Mouse (Mus musculus) kidney, postnatal 14 days (tissue): ENCODE data around the gene Gm17190.
"Not testable (repeated sequence)": the region's sequence is repeated elsewhere in the genome, so short reads cannot be mapped to it uniquely, and the experiment has no call there.

Source experiments
- DNase-seq: peaks from one replicate; pipeline ENCODE4 v3.0.0; 2022; ENCODE audit warnings: mixed read lengths

The Gm17190 gene

DNA sequence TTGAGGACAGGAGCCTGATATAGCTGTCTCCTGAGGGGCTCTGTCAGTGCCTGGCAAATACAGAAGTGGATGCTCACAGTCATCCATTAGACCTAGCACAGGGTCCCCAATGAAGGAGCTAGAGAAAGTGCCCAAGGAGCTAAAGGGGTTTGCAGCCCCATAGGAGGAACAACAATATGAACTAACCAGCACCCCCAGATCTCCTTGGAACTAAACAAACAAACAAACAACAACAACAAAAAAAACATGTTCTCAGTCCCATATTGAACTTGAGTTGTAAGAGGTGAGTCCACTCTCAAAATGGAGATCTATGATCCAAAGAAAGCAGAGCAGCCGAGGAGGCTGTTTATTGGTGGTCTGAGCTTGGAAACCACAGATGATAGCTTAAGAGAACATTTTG, at the start of gene Gm17190:
Gene Gm17190 (plus strand): TSS at position 301 of the 400 bp plus-strand sequence.
- not testable (repeated sequence) for DNase-seq

GRCm38 (mm10) chr13:96039536-96039935, 42.3 kb upstream of the Gm17190 start:
- DNase-seq = no peak

- no peak for DNase-seq
Measured at GRCm38 (mm10) chr13:96040275-96041042, 41.4 kb upstream of the Gm17190 start.

DNA sequence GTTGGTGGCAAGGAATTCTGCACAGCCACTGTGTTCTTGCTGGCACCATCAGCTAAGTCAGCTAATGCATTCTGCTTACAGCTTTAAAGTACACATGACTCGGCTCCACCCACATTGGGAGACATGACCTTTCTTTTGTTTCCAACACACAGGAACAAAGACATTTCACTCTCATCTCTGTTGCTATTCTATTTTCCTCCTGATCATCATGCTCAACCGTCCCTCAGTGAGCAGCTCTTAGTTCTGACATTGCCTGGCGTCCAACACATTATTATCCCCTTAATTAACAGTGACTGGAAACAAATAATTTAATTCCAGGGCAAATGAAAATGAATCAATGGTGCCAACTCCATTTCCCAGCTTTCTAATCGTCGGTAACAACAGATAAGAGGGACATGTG, 36.5 kb upstream of the Gm17190 start:
- no peak for DNase-seq

GRCm38 (mm10) chr13:96052755-96053154, 29.1 kb upstream of the Gm17190 start:
- no peak for DNase-seq

DNA sequence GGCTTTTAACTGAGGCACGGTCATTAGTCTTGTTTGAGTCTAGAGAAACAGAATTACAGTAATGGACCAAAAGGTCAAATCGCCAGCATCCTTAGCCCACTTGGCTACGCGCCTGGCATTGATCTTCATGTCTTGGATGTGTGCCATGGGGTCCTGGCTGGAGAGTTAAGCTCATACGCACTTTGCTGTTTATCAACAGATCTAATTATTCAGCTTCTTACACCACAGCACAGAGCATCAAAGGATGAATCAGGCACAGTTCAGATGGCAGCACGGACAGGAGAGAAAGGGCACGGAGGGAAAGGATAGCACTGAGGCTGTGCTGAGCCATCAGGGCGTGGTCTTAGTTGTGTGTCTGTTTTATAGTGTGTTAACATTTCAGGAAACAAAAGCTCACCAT, 8.3 kb upstream of the Gm17190 start:
- no peak for DNase-seq

- DNase-seq = not testable (repeated sequence)
Measured at GRCm38 (mm10) chr13:96081276-96081675, 578 bp upstream of the Gm17190 start, which contains the start of gene Gm20075. Gene Gm20075, minus strand, starts transcription at chr13:96081376.

DNA sequence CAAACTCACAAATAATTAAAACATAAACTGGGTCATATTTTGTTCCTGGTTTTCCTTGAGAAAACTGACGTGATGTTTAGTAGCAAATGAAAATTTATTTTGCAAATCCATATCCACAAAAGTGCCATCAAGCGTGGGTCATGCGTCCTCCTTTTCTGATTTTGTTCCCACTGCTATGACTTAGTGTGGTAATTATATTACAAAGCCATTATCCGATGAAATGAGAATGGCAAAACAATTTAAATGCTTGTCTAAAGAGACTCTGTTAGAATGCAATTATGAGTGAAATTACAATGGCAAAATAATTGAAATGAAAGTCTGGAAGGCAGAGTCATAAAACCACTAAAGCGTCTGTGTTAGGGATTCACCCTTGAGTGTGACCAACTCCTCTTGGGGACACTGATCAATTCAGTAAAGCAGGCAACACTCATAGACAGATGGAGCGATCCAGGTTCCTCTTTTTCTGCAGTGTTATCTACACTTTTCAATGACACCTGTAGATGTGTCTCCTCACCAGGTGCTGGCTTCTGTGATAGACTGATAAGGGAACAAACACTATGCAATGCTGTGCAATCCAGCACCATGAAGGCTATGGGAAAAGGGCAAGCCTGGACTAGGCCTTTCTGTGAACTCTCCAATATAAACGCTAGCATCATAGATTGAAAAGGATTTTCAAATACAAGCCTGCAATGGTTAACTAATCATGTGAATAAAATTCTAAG, 3.9 kb downstream of the Gm17190 start:
- no peak for DNase-seq

DNA sequence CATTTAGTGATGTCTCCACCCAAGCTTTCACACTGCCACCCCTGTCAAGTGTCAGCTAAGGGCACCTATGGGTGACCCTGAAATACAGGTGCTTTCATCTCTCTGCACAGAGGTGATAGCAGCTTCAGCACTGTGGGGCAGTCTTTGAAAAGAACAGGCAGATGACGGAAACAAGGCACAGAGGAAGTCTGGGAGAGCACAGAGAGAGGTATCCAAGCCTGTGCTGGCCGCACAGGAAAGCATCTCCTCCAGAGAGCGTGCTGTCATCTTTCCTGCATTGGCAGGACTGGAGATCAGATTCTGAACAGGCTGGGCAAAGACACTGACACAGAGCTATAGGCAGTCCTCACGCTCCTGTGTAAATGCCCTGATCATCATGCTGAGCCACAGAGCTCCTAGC, 9.1 kb downstream of the Gm17190 start:
- no peak for DNase-seq

GRCm38 (mm10) chr13:96106367-96106766, 24.5 kb downstream of the Gm17190 start:
- no peak for DNase-seq

DNA sequence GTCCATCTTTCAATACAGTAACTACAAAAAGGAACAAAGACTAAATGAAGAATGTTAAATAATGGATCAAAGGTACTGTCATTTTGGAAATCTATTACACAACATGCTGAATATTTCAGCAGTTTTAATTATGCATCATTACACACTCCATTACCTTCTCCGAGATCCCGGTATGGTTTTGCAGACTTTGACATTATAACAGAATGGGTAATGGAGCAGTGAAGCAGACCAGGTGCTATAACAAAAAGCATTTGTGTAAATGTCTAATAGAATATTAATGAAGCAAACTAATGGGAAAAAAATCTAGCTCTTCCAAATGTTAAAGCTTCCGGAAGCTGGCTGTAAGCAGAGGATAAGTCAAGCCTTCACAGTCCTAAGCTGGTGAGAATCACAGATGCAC, 28.9 kb downstream of the Gm17190 start:
- DNase-seq = no peak

DNA sequence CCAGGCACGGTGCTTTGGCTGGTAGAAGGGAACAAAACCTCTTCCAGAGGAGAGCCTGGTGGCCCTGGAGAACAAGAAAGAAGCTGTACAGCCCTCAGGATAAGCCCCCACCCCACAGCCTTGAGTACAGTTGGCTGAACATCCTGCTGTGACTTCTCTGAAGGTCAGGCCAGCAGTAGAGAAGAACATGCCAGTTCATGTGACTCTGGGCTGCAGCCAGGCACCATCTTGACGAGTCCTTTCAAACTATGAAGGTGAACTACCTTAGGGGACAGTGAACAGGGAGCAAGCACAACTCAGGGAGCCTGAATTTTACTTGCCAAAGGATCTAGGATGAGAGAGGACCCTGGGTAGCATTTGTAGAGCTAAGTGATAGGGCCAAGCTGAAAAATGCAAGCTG, 30.9 kb downstream of the Gm17190 start:
- no peak for DNase-seq

DNA sequence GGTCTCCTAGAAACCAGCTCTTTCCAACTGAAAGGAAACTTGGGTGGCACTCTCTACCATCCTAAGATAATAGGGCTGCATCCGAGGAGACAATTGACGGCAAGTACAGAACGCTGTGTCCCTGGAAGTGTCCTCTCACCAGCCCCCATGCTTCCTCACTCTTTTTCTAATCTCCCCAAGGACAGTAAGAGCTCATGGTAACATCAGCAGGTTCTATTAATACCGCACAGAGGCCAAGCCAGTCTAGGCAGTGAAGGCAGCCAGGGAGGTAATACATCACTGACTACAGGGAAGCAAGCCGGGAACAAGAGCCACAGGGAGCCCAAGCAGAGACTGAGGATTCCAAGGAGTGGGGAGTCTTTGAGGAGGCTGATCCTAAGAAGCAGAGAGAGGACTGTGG, 43.2 kb downstream of the Gm17190 start:
- no peak for DNase-seq

GRCm38 (mm10) chr13:96126669-96127068, 44.8 kb downstream of the Gm17190 start:
- no peak for DNase-seq

GRCm38 (mm10) chr13:96129081-96129480, 47.2 kb downstream of the Gm17190 start:
- DNase-seq = no peak

- no peak for DNase-seq
Measured at GRCm38 (mm10) chr13:96131050-96131449, 49.2 kb downstream of the Gm17190 start.

- DNase-seq = no peak
Measured at GRCm38 (mm10) chr13:96131911-96132310, 50.1 kb downstream of the Gm17190 start.

DNA sequence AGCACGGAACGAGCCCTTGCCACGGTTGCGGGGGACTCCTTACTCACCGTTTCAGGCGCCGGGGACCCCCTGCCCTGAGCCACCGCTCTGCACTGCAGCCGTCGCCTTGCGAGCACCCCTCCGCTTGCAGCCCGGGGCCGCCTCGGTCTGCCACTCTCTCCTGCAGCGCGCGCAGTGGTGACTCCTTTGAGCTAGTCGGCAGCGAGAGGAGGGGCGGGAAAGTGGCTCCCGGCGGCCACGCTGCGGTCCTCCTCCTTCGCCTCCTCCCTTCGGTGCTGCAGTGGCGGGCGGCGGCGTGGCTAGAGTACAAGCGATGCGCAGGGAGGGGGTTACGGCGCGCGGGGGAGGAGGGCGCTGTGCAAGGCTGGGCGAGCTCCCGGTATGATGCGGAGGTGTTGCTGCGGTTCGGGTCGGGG, 50.6 kb downstream of the Gm17190 start, which contains the start of gene Sv2c:
Gene Sv2c (minus strand): TSS at position 177 of the 416 bp plus-strand sequence.
- DNase-seq = peak; percentile 24
